Mouse (Mus musculus) forebrain, embryonic 10.5 days (tissue): ENCODE measurements around the gene Abcf2. TPM values are rescaled to one million over a fixed set of nuclear protein-coding genes. Genes with fewer than 3 reads are reported as not detected.

Experiments
- DNase-seq: peaks from one replicate; pipeline ENCODE4 v3.0.0-alpha.2; 2017; ENCODE audit warnings: low spot score; ENCODE audit errors: extremely low spot score
- H3K27ac ChIP-seq: fragments of 300-500 bp; sonication (generic); 2 replicates; pipeline ENCODE4 v1.5.1; 2016; ENCODE audit warnings: mild to moderate bottlenecking
- H3K27me3 ChIP-seq: fragments of 300-500 bp; sonication (generic); 2 replicates; pipeline ENCODE4 v1.6.1; 2016; ENCODE audit warnings: mild to moderate bottlenecking; ENCODE audit not compliant: poor library complexity, severe bottlenecking
- H3K36me3 ChIP-seq: fragments of 300-500 bp; sonication (generic); replicated peaks from 2 replicates; pipeline ENCODE4 v1.6.1; 2016; ENCODE audit warnings: mild to moderate bottlenecking, moderate library complexity
- H3K4me1 ChIP-seq: fragments of 300-500 bp; sonication (generic); 2 replicates; pipeline ENCODE4 v1.6.1; 2016
- H3K4me3 ChIP-seq: fragments of 300-500 bp; sonication (generic); 2 replicates; pipeline ENCODE4 v1.5.1; 2016; ENCODE audit warnings: mild to moderate bottlenecking, moderate library complexity
- H3K9me3 ChIP-seq: fragments of 300-500 bp; sonication (generic); 2 replicates; pipeline ENCODE4 v1.6.1; 2016; ENCODE audit warnings: mild to moderate bottlenecking, moderate library complexity
- WGBS: fragments of 180-500 bp; shearing (Covaris S2); methylation state at CpG from one replicate; pipeline ENCODE4 v1.1.7; 2016; 5-methylcytosine and 5-hydroxymethylcytosine counted together
- polyA plus RNA-seq: library from polyadenylated mRNA; unstranded; fragments of >200 nt; fragmentation: Nextera tagmentation; extraction: Ambion mirVana; gene quantifications from 2 replicates; pipeline ENCODE4 v1.2.1, GENCODE M21; 2016

Gene Abcf2
- polyA plus RNA-seq, 1 experiment from 2014 or later, result 193 TPM

- H3K27me3 ChIP-seq, result peaks cover 58% of the 10 kb centered on the region
- peaks cover 21% of the 10 kb centered on the region for H3K36me3 ChIP-seq
- peak overlapping the region; percentile 61 for H3K4me3 ChIP-seq
- H3K9me3 ChIP-seq, result no peaks in the 10 kb centered on the region
- peak; percentile 62 for DNase-seq
- H3K4me1 ChIP-seq, result peaks cover 95% of the 10 kb centered on the region
- peak overlapping the region; percentile 87 for H3K27ac ChIP-seq
- WGBS, result under 1% methylated on average over 41 of the region's 41 CpGs
These were observed 21.3 kb upstream of the Abcf2 start for GRCm38 (mm10) chr5:24598570-24599006.

- peak overlapping the region; percentile 61 for H3K4me3 ChIP-seq
- peak overlapping the region; percentile 87 for H3K27ac ChIP-seq
- peaks cover 27% of the 10 kb centered on the region for H3K36me3 ChIP-seq
- H3K4me1 ChIP-seq, result peaks cover 94% of the 10 kb centered on the region
- DNase-seq, result peak; percentile 31
- peaks cover 64% of the 10 kb centered on the region for H3K27me3 ChIP-seq
- H3K9me3 ChIP-seq, result no peaks in the 10 kb centered on the region
- 25% methylated on average over 15 of the region's 15 CpGs for WGBS
These were observed 20.8 kb upstream of the Abcf2 start for GRCm38 (mm10) chr5:24597901-24598569.

DNA sequence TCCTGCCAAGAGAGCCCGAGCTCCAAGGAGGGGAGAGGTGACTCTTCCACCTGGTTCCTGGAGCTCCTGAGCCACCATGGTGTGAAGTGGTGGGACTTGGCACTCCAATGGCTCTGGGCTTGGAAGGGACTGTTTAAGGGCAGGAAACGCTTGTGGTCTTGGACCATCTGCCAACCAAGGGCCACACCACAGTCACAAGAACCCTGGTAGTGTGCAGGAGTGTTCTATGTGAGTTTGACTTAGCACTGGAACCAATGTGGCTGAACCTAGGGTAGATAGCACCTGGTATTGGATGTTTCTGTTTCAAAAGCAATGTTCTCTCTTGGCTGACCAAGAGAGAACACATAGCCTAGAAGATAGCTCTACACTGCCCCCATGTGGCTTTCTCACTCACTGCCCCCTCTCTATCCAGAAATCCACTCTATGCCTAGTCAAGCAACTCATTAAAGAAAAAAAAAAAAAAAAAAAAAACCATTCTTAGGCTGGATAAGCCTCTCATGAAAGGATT lies 20.0 kb upstream of the Abcf2 start:
- peaks cover 70% of the 10 kb centered on the region for H3K27me3 ChIP-seq
- peaks cover 34% of the 10 kb centered on the region for H3K36me3 ChIP-seq
- no peaks in the 10 kb centered on the region for H3K9me3 ChIP-seq
- H3K4me3 ChIP-seq, result peak overlapping the region; percentile 37
- peaks cover 92% of the 10 kb centered on the region for H3K4me1 ChIP-seq
- DNase-seq, result peak; percentile 79
- WGBS, result 53% methylated on average over 2 of the region's 2 CpGs
- H3K27ac ChIP-seq, result peak overlapping the region; percentile 92

- no peaks in the 10 kb centered on the region for H3K9me3 ChIP-seq
- peaks cover 41% of the 10 kb centered on the region for H3K36me3 ChIP-seq
- 12% methylated on average over 11 of the region's 11 CpGs for WGBS
- peak overlapping the region; percentile 92 for H3K27ac ChIP-seq
- peak; percentile 68 for DNase-seq
- H3K4me3 ChIP-seq, result peak overlapping the region; percentile 37
- H3K27me3 ChIP-seq, result peaks cover 73% of the 10 kb centered on the region
- peaks cover 91% of the 10 kb centered on the region for H3K4me1 ChIP-seq
These were observed 19.4 kb upstream of the Abcf2 start for GRCm38 (mm10) chr5:24596519-24597171.

DNA sequence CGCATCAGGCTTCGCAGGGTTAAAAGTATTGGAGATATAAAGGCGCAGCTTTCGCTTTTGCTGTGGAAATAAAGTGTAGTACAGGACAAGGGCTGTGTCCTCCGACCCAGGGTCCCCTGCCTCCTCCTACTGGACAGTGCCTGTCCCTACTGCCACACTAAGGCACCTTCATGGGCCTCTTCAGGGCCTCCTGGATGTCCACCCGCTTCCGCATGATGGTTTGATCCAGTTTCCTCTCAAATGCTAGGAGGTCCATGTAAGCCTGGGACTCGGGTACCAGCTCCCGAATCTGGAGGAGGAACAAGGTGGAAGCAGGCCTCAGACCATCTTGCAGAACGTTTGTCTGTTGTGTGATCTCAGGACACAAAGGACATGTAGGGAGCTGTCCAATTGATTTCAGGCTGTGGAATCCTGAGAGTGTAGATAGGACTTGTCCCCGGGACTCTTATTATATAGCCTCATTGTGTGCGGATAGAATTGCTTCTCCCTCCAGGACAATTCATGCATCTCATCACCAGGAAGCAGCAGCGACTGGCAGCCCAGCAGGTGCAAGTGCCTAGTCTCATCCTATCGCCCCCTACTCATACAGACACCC lies 18.6 kb upstream of the Abcf2 start:
- WGBS, result 58% methylated on average over 14 of the region's 14 CpGs
- peak; percentile 36 for DNase-seq
- Histone ChIP-seq H3K4me3 (peak overlapping the region; percentile 37; the same call in 1 of the 2 replicates), H3K9me3 (no peaks in the 10 kb centered on the region), H3K27me3 (peaks cover 73% of the 10 kb centered on the region), H3K36me3 (peaks cover 48% of the 10 kb centered on the region), H3K4me1 (peaks cover 91% of the 10 kb centered on the region), H3K27ac (peak overlapping the region; percentile 92)

- peaks cover 88% of the 10 kb centered on the region for H3K4me1 ChIP-seq
- peaks cover 73% of the 10 kb centered on the region for H3K27me3 ChIP-seq
- no peak overlapping the region for H3K4me3 ChIP-seq
- H3K27ac ChIP-seq, result peak overlapping the region; percentile 92
- H3K9me3 ChIP-seq, result no peaks in the 10 kb centered on the region
- 87% methylated on average over 5 of the region's 5 CpGs for WGBS
- DNase-seq, result no peak
- peaks cover 54% of the 10 kb centered on the region for H3K36me3 ChIP-seq
These were observed 18.0 kb upstream of the Abcf2 start for GRCm38 (mm10) chr5:24595261-24595660.

DNA sequence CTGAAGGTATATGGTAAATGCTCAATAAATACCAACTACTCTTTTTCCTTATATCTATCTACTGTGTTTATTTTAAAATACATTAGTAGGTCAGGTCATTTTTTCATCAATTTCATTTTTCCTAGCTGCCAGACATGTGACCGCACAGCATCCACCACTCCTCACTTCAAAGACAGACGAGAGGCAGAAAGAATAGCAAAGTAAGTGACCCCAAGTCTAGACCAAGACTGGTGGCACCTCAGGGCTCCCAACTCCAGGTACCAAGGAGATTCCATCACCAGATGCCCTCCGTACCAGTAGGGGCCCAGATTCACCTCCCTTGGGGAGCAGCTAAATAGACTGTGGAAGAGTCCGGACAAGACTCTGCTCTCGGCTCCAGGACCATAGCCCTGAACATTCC lies 17.1 kb upstream of the Abcf2 start:
- Histone ChIP-seq H3K4me3 (no peak overlapping the region), H3K36me3 (peaks cover 63% of the 10 kb centered on the region), H3K27ac (no peak overlapping the region), H3K27me3 (peaks cover 67% of the 10 kb centered on the region), H3K4me1 (peaks cover 81% of the 10 kb centered on the region), H3K9me3 (no peaks in the 10 kb centered on the region)
- 95% methylated on average over 5 of the region's 5 CpGs for WGBS
- DNase-seq, result no peak

DNA sequence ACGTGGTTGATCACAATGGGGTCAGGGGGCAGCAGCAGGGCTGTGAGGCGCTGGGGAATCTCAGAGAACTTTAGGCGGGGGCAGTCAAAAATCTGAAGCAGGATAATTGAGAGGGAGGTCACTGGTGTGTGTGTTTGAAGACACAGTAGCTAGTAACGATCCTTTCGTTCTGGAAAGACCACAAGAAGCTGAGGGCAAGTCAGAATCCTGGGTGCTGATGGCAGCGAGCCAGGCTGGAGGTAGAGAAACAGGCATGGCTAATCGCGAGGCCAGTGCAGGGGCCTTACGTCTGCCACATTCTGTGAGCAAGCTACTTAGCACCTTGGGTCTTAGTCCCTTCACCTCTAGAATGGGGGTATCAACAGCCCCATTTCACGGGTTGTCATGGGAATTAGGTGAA lies 16.7 kb upstream of the Abcf2 start:
- Histone ChIP-seq H3K27me3 (peaks cover 63% of the 10 kb centered on the region), H3K4me3 (no peak overlapping the region), H3K4me1 (peaks cover 77% of the 10 kb centered on the region), H3K36me3 (peaks cover 67% of the 10 kb centered on the region), H3K27ac (no peak overlapping the region), H3K9me3 (no peaks in the 10 kb centered on the region)
- 74% methylated on average over 10 of the region's 10 CpGs for WGBS
- DNase-seq, result no peak

DNA sequence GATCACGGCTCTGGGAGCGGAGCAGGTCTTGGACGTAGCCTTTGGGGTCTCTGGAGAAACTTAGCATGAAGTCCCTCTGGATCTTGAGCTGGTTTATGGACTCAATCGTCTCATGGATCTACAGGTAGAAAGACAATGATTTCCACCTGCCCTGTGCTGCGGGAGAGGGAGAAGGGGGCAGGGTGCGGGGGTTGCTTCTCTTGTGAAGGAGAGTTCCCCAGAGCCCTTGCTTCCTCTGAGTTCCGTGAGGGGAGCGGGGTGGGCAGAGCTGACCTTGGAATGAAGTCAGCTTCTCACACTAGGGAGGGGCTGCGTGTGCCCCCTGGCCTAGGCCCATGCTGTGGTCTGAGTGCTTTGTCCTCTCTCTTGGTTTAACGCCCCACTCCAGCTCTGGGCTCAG lies 16.0 kb upstream of the Abcf2 start:
- H3K9me3 ChIP-seq, result no peaks in the 10 kb centered on the region
- no peak overlapping the region for H3K4me3 ChIP-seq
- H3K36me3 ChIP-seq, result peaks cover 74% of the 10 kb centered on the region
- peaks cover 76% of the 10 kb centered on the region for H3K4me1 ChIP-seq
- no peak for DNase-seq
- WGBS, result 81% methylated on average over 10 of the region's 10 CpGs
- H3K27ac ChIP-seq, result no peak overlapping the region
- H3K27me3 ChIP-seq, result peaks cover 56% of the 10 kb centered on the region

GRCm38 (mm10) chr5:24592471-24593160 lies 15.3 kb upstream of the Abcf2 start:
- peaks cover 51% of the 10 kb centered on the region for H3K27me3 ChIP-seq
- H3K4me1 ChIP-seq, result peaks cover 76% of the 10 kb centered on the region
- no peak for DNase-seq
- H3K27ac ChIP-seq, result 0 out of 2 replicates have a peak overlapping the region, but pooled peaks have one; percentile 9
- H3K9me3 ChIP-seq, result no peaks in the 10 kb centered on the region
- H3K4me3 ChIP-seq, result no peak overlapping the region
- WGBS, result 52% methylated on average over 21 of the region's 21 CpGs
- peaks cover 78% of the 10 kb centered on the region for H3K36me3 ChIP-seq

DNA sequence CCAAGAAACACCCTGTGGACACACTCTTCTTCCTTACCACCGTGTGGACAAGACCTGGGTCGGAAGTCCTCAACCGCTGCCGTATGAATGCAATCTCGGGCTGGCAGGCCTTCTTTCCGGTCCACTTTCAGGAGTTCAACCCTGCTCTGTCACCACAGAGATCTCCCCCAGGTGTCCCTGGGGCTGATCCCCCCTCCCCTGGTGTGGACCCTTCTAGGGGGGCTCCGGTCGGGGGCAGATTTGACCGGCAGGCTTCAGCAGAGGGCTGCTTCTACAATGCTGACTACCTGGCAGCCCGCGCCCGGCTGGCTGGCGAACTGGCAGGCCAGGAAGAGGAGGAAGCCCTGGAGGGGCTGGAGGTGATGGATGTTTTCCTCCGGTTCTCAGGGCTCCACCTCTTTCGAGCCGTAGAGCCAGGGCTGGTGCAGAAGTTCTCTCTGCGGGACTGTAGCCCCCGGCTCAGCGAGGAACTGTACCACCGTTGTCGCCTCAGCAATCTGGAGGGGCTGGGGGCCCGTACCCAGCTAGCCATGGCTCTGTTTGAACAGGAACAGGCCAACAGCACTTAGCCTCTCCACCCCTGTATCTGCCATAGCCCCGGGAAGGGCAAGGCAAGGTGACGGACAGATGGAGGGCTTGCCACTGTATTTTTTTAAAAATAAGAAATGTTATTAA lies 14.7 kb upstream of the Abcf2 start:
- peaks cover 76% of the 10 kb centered on the region for H3K4me1 ChIP-seq
- H3K36me3 ChIP-seq, result peaks cover 78% of the 10 kb centered on the region
- H3K27me3 ChIP-seq, result peaks cover 51% of the 10 kb centered on the region
- peak overlapping the region; percentile 59; the same call in 1 of the 2 replicates for H3K27ac ChIP-seq
- WGBS, result 62% methylated on average over 24 of the region's 24 CpGs
- peak overlapping the region; percentile 29 for H3K4me3 ChIP-seq
- DNase-seq, result no peak
- no peaks in the 10 kb centered on the region for H3K9me3 ChIP-seq

GRCm38 (mm10) chr5:24591268-24591721 lies 14.0 kb upstream of the Abcf2 start:
- peaks cover 78% of the 10 kb centered on the region for H3K36me3 ChIP-seq
- peaks cover 51% of the 10 kb centered on the region for H3K27me3 ChIP-seq
- peaks cover 72% of the 10 kb centered on the region for H3K4me1 ChIP-seq
- H3K9me3 ChIP-seq, result no peaks in the 10 kb centered on the region
- WGBS, result 19% methylated on average over 23 of the region's 23 CpGs
- peak overlapping the region; percentile 29 for H3K4me3 ChIP-seq
- H3K27ac ChIP-seq, result peak overlapping the region; percentile 59
- no peak for DNase-seq
